Mouse (Mus musculus) cortical plate, adult 2 months (tissue): Measurements from ENCODE around the gene Gm49661.

Experiments
- CTCF ChIP-seq: fragments of 200-500 bp; IDR thresholded peaks from 2 replicates; pipeline ENCODE4 v1.5.1; 2011; ENCODE audit warnings: mild to moderate bottlenecking, control low read depth, low read length; ENCODE audit not compliant: insufficient read depth; ENCODE audit errors: extremely low read depth
- POLR2A ChIP-seq: fragments of 200-500 bp; IDR thresholded peaks from 2 replicates; pipeline ENCODE4 v1.6.1; 2011; ENCODE audit warnings: mild to moderate bottlenecking, low read length, control low read depth; ENCODE audit not compliant: insufficient read depth; ENCODE audit errors: extremely low read depth

- TF ChIP-seq POLR2A (no peak), CTCF (no peak)
Measured at GRCm38 (mm10) chr8:84952612-84953255, 16.5 kb downstream of the Gm49661 start.
